8 mouse cellular contexts compared by ENCODE assay signal in genomic region chr4:132842281-132842906, GRCm38 (mm10). TPM values are rescaled to one million over a fixed set of nuclear protein-coding genes. Genes with fewer than 3 reads are reported as not detected.
DNase-seq lines count a peak whose midpoint lies in the region; ATAC-seq and TF ChIP-seq lines count a peak whose summit lies in the region.

No protein-coding gene starts in this region.

- TF ChIP-seq CTCF in kidney, adult 2 months (conservative IDR thresholded peaks at IDR 0.05; ENCODE audit: insufficient read depth, insufficient read length, low read depth, low read length), result no peak
- TF ChIP-seq CTCF in bone marrow macrophage, adult 2 months (IDR thresholded peaks at IDR 0.05; ENCODE audit: low read depth, low read length), result no peak
- TF ChIP-seq CTCF in embryonic fibroblast, embryonic 13.5 days (IDR thresholded peaks at IDR 0.05; ENCODE audit: borderline replicate concordance, insufficient read depth, low read length), result no peak

- H3K36me3 ChIP-seq in kidney, adult 2 months (ENCODE audit: control insufficient read depth, insufficient read depth, low read length), result no peaks in the 10 kb centered on the region; the same call in 1 of the 2 replicates
- peaks cover 31% of the 10 kb centered on the region for H3K36me3 ChIP-seq in midbrain, embryonic 12.5 days

- intact Hi-C loops in left cerebral cortex, postnatal 36 days (cut with DNase I), result loop anchor here (5.0 kb wide), 1 partner anchor 80 kb away; the partner anchor contains the start of gene Fam76a

- H3K27ac ChIP-seq in kidney, adult 2 months (ENCODE audit: insufficient read depth, low read depth, low read length), result no peak overlapping the region
- H3K27ac ChIP-seq in bone marrow macrophage, adult 2 months (ENCODE audit: insufficient read depth, low read depth, low read length), result peak overlapping the region; percentile 60
- peak overlapping the region; percentile 63 for H3K27ac ChIP-seq in embryonic fibroblast, embryonic 13.5 days (ENCODE audit: insufficient read depth, low read length)
- H3K27ac ChIP-seq in midbrain, embryonic 12.5 days (replicated peaks), result peak overlapping the region; percentile 88

- peaks cover 5% of the 10 kb centered on the region; the same call in 1 of the 2 replicates for H3K4me1 ChIP-seq in kidney, adult 2 months (ENCODE audit: control insufficient read depth, insufficient read depth, low read length)
- H3K4me1 ChIP-seq in bone marrow macrophage, adult 2 months (ENCODE audit: control insufficient read depth, insufficient read depth, low read length), result peaks cover 18% of the 10 kb centered on the region
- H3K4me1 ChIP-seq in embryonic fibroblast, embryonic 13.5 days (ENCODE audit: control insufficient read depth, insufficient read depth, low read length), result peaks cover 8% of the 10 kb centered on the region; the same call in 1 of the 2 replicates
- peaks cover 17% of the 10 kb centered on the region for H3K4me1 ChIP-seq in midbrain, embryonic 12.5 days

- TF ChIP-seq POLR2A in kidney, adult 2 months (IDR thresholded peaks at IDR 0.05; ENCODE audit: low read depth, low read length), result no peak
- no peak for TF ChIP-seq POLR2A in bone marrow macrophage, adult 2 months (IDR thresholded peaks at IDR 0.05; ENCODE audit: borderline replicate concordance, low read depth, low read length)
- TF ChIP-seq POLR2A in embryonic fibroblast, embryonic 13.5 days (IDR thresholded peaks at IDR 0.05; ENCODE audit: low read depth, low read length), result no peak

- peak overlapping the region; percentile 74 for H3K4me2 ChIP-seq in midbrain, embryonic 12.5 days (replicated peaks)

- ATAC-seq in midbrain, embryonic 12.5 days (ENCODE audit: low FRiP score, low read depth), result peak; percentile 52; the same call in 1 of the 2 replicates

- peak overlapping the region; percentile 98 for H3K9ac ChIP-seq in midbrain, embryonic 12.5 days (replicated peaks)

- H3K9me3 ChIP-seq in midbrain, embryonic 12.5 days, result no peaks in the 10 kb centered on the region

- H3K4me3 ChIP-seq in kidney, adult 2 months (ENCODE audit: insufficient read depth, low read depth, low read length), result peak overlapping the region; percentile 89
- peak overlapping the region; percentile 99 for H3K4me3 ChIP-seq in bone marrow macrophage, adult 2 months (ENCODE audit: insufficient read depth, low read length)
- peak overlapping the region; percentile 100 for H3K4me3 ChIP-seq in embryonic fibroblast, embryonic 13.5 days (ENCODE audit: insufficient read depth, low read length)
- H3K4me3 ChIP-seq in midbrain, embryonic 12.5 days, result peak overlapping the region; percentile 93

- DNase-seq in kidney, adult 2 months, result peak; percentile 14
- DNase-seq in kidney, adult 18-20 months, result no peak
- peak; percentile 27 for DNase-seq in heart, postnatal 4 days
- DNase-seq in left cerebral cortex, postnatal 36 days (ENCODE audit: low spot score in 2 of 2), result peak; percentile 18 to 31
- DNase-seq in spleen, postnatal 14 days (ENCODE audit: low spot score in 2 of 2), result peak; percentile 10 to 16

- H3K27me3 ChIP-seq in kidney, adult 2 months (replicated peaks; ENCODE audit: control insufficient read depth, insufficient read depth, low read length), result no peaks in the 10 kb centered on the region
- no peaks in the 10 kb centered on the region for H3K27me3 ChIP-seq in midbrain, embryonic 12.5 days

- whole genome bisulfite sequencing in kidney, adult 2 months, result under 1% methylated on average over 30 of the region's 30 CpGs
- under 1% methylated on average over 30 of the region's 30 CpGs for WGBS in midbrain, embryonic 12.5 days

RNA-seq across cellular contexts. Expression of gene Ppp1r8, which starts 0.6 kb away (rescaled TPM):
- 25.2 TPM in 2 replicates for polyA plus RNA-seq in kidney, adult 2 months (2012; rRNA removed)
- polyA plus RNA-seq in bone marrow macrophage, adult 2 months (2012; ENCODE audit: insufficient read depth, insufficient read length, missing spikeins), result 24.3 and 28.5 TPM in 2 replicates
- 51.1 and 59.9 TPM in 2 replicates for polyA plus RNA-seq in embryonic fibroblast, embryonic 13.5 days (2011; ENCODE audit: insufficient read length, low read depth, missing spikeins)
- 10 to 100 TPM; 31.0 to 34.2 TPM for total RNA-seq in heart, postnatal 4 days (2021)
- 10 to 100 TPM; 42.7 to 45.9 TPM for total RNA-seq in left cerebral cortex, postnatal 36 days (2021)
- polyA plus RNA-seq in midbrain, embryonic 12.5 days (2016; fragmentation: Nextera tagmentation; extraction: Ambion mirVana), result 59.8 and 67.1 TPM in 2 replicates

RNA-seq across cellular contexts. Expression of gene Stx12, which starts 41.9 kb away (rescaled TPM):
- 15.2 and 21.0 TPM in 2 replicates for polyA plus RNA-seq in kidney, adult 2 months (2012; rRNA removed)
- 78.3 and 87.6 TPM in 2 replicates for polyA plus RNA-seq in bone marrow macrophage, adult 2 months (2012; ENCODE audit: insufficient read depth, insufficient read length, missing spikeins)
- polyA plus RNA-seq in embryonic fibroblast, embryonic 13.5 days (2011; ENCODE audit: insufficient read length, low read depth, missing spikeins), result 71.8 and 72.4 TPM in 2 replicates
- total RNA-seq in heart, postnatal 4 days (2021), result 10 to 100 TPM; 53.9 to 54.9 TPM
- 100 to 1,000 TPM in 1 of 2 experiments, 10 to 100 TPM in 1; 96.5 to 101 TPM for total RNA-seq in left cerebral cortex, postnatal 36 days (2021)
- 99.1 and 99.2 TPM in 2 replicates for polyA plus RNA-seq in midbrain, embryonic 12.5 days (2016; fragmentation: Nextera tagmentation; extraction: Ambion mirVana)

RNA-seq across cellular contexts. Expression of gene Themis2, which starts 46.2 kb away (rescaled TPM):
- polyA plus RNA-seq in kidney, adult 2 months (2012; rRNA removed), result 2.8 and 3.6 TPM in 2 replicates
- polyA plus RNA-seq in bone marrow macrophage, adult 2 months (2012; ENCODE audit: insufficient read depth, insufficient read length, missing spikeins), result 132 and 141 TPM in 2 replicates
- 0.16 TPM in 1 of 2 replicates, not detected in the other for polyA plus RNA-seq in embryonic fibroblast, embryonic 13.5 days (2011; ENCODE audit: insufficient read length, low read depth, missing spikeins)
- total RNA-seq in heart, postnatal 4 days (2021), result 1 to 10 TPM; 2.9 to 3.4 TPM
- total RNA-seq in left cerebral cortex, postnatal 36 days (2021), result 1 to 10 TPM in 1 of 2 experiments, under 1 TPM in 1; 0.89 to 1.3 TPM
- polyA plus RNA-seq in midbrain, embryonic 12.5 days (2016; fragmentation: Nextera tagmentation; extraction: Ambion mirVana), result 1.1 and 1.3 TPM in 2 replicates

Comparison
In these comparisons a context has a peak if more than half of its experiments do, and no peak if none do; other contexts are left out.
1. RNA of gene Themis2, which starts 46.2 kb away (polyA plus RNA-seq): 132 to 141 TPM in bone marrow macrophage, adult 2 months; 2.8 to 3.6 TPM in kidney, adult 2 months, 1.1 to 1.3 TPM in midbrain, embryonic 12.5 days and 0.16 TPM in embryonic fibroblast, embryonic 13.5 days; every median in the first group is over 10 times any median in the second.
2. Peak in every context shown above with its lines, with median percentiles within 50 percentile points of each other: H3K4me3 ChIP-seq.